Mouse (Mus musculus): ENCODE results near the gene Gm8947. TPM values are rescaled to one million over a fixed set of nuclear protein-coding genes. Genes with fewer than 3 reads are reported as not detected.
"Not testable (repeated sequence)": the region's sequence is repeated elsewhere in the genome, so short reads cannot be mapped to it uniquely, and the experiment has no call there.

The Gm8947 gene
- total RNA-seq (2015) (0.85 TPM in 1 of 2 replicates, not detected in the other), total RNA-seq (2017) (0.18 TPM in 1 of 2 replicates, not detected in the other)

- ATAC-seq (ENCODE audit: poor library complexity, severe bottlenecking) = not testable (repeated sequence)
These were observed at the start of gene Gm8947 for GRCm38 (mm10) chr1:151192075-151192474. TSS of gene Gm8947 (plus strand) at chr1:151192376.

- ATAC-seq (ENCODE audit: poor library complexity, severe bottlenecking) = no peak
These were observed 47.6 kb upstream of the Gm8947 start for GRCm38 (mm10) chr1:151144471-151145146.

- no peak for ATAC-seq (ENCODE audit: poor library complexity, severe bottlenecking)
These were observed 44.4 kb upstream of the Gm8947 start for GRCm38 (mm10) chr1:151147801-151148200.

- ATAC-seq (ENCODE audit: poor library complexity, severe bottlenecking) = no peak
These were observed 42.0 kb upstream of the Gm8947 start for GRCm38 (mm10) chr1:151150211-151150610.

GRCm38 (mm10) chr1:151151089-151151488 lies 41.1 kb upstream of the Gm8947 start:
- ATAC-seq (ENCODE audit: poor library complexity, severe bottlenecking) = no peak

- ATAC-seq (ENCODE audit: poor library complexity, severe bottlenecking) = no peak
These were observed 39.0 kb upstream of the Gm8947 start for GRCm38 (mm10) chr1:151153056-151153652.

GRCm38 (mm10) chr1:151154131-151154530 lies 38.0 kb upstream of the Gm8947 start:
- not testable (repeated sequence) for ATAC-seq (ENCODE audit: poor library complexity, severe bottlenecking)

GRCm38 (mm10) chr1:151156129-151156528 lies 36.0 kb upstream of the Gm8947 start:
- no peak for ATAC-seq (ENCODE audit: poor library complexity, severe bottlenecking)

- no peak for ATAC-seq (ENCODE audit: poor library complexity, severe bottlenecking)
These were observed 35.2 kb upstream of the Gm8947 start for GRCm38 (mm10) chr1:151156777-151157632.

- ATAC-seq (ENCODE audit: poor library complexity, severe bottlenecking) = no peak
These were observed 34.0 kb upstream of the Gm8947 start for GRCm38 (mm10) chr1:151157963-151158856.

- ATAC-seq (ENCODE audit: poor library complexity, severe bottlenecking) = no peak
These were observed 33.2 kb upstream of the Gm8947 start for GRCm38 (mm10) chr1:151158857-151159510.

- ATAC-seq (ENCODE audit: poor library complexity, severe bottlenecking) = peak; percentile 47
These were observed 26.1 kb upstream of the Gm8947 start for GRCm38 (mm10) chr1:151166031-151166430.

- ATAC-seq (ENCODE audit: poor library complexity, severe bottlenecking) = no peak
These were observed 24.7 kb upstream of the Gm8947 start for GRCm38 (mm10) chr1:151167297-151168047.

- ATAC-seq (ENCODE audit: poor library complexity, severe bottlenecking) = no peak
These were observed 23.5 kb upstream of the Gm8947 start for GRCm38 (mm10) chr1:151168637-151169036.

- ATAC-seq (ENCODE audit: poor library complexity, severe bottlenecking) = no peak
These were observed 20.4 kb upstream of the Gm8947 start for GRCm38 (mm10) chr1:151171572-151172461.

GRCm38 (mm10) chr1:151177030-151177936 lies 14.9 kb upstream of the Gm8947 start:
- ATAC-seq (ENCODE audit: poor library complexity, severe bottlenecking) = peak; percentile 89

- no peak for ATAC-seq (ENCODE audit: poor library complexity, severe bottlenecking)
These were observed 14.3 kb upstream of the Gm8947 start for GRCm38 (mm10) chr1:151177937-151178271.
